Mouse (Mus musculus) forebrain, embryonic 11.5 days (tissue): ENCODE data around the gene Mab21l2. TPM values are rescaled to one million over a fixed set of nuclear protein-coding genes. Genes with fewer than 3 reads are reported as not detected.

Source experiments
- ATAC-seq: fragments of 200-750 bp; cut with Nextera tagmentation; replicated peaks from 2 replicates; pipeline ENCODE4 v1.8.0; 2017; ENCODE audit warnings: moderate TSS enrichment; ENCODE audit not compliant: low FRiP score
- DNase-seq: peaks from one replicate; pipeline ENCODE4 v3.0.0-alpha.2; 2017; ENCODE audit warnings: low spot score
- H3K27ac ChIP-seq: fragments of 300-500 bp; sonication (generic); 2 replicates; pipeline ENCODE4 v1.5.1; 2014; ENCODE audit warnings: low read depth, low read length
- H3K27me3 ChIP-seq: fragments of 300-500 bp; sonication (generic); 2 replicates; pipeline ENCODE4 v1.6.1; 2014; ENCODE audit warnings: mild to moderate bottlenecking, low read length, mixed read lengths; ENCODE audit not compliant: control insufficient read depth, insufficient read depth
- H3K36me3 ChIP-seq: fragments of 300-500 bp; sonication (generic); 2 replicates; pipeline ENCODE4 v1.6.1; 2014; ENCODE audit warnings: mild to moderate bottlenecking, low read length, moderate library complexity, mixed read lengths; ENCODE audit not compliant: control insufficient read depth, insufficient read depth
- H3K4me1 ChIP-seq: fragments of 300-500 bp; sonication (generic); replicated peaks from 2 replicates; pipeline ENCODE4 v1.6.1; 2014; ENCODE audit warnings: low read length, mixed read lengths; ENCODE audit not compliant: control insufficient read depth, insufficient read depth
- H3K4me2 ChIP-seq: fragments of 300-500 bp; sonication (generic); 2 replicates; pipeline ENCODE4 v1.6.1; 2014; ENCODE audit warnings: low read depth, mild to moderate bottlenecking, low read length, moderate library complexity, mixed read lengths; ENCODE audit not compliant: severe bottlenecking
- H3K4me3 ChIP-seq: fragments of 300-500 bp; sonication (generic); 2 replicates; pipeline ENCODE4 v1.5.1; 2014; ENCODE audit warnings: low read depth, low read length
- H3K9ac ChIP-seq: fragments of 300-500 bp; sonication (generic); 2 replicates; pipeline ENCODE4 v1.6.1; 2014; ENCODE audit warnings: low read length
- H3K9me3 ChIP-seq: fragments of 300-500 bp; sonication (generic); 2 replicates; pipeline ENCODE4 v1.6.1; 2016; ENCODE audit warnings: low read length, mixed read lengths; ENCODE audit not compliant: control insufficient read depth
- WGBS: fragments of 180-500 bp; shearing (Covaris S2); extraction: QIAGEN DNeasy Blood & Tissue Kit; methylation state at CpG from one replicate; pipeline ENCODE4 v1.1.7; 2014; 5-methylcytosine and 5-hydroxymethylcytosine counted together
- polyA plus RNA-seq: library from polyadenylated mRNA; unstranded; fragments of >200 nt; fragmentation: Nextera tagmentation; extraction: Ambion mirVana; gene quantifications from 2 replicates; pipeline ENCODE4 v1.2.1, GENCODE M21; 2014

The Mab21l2 gene
- polyA plus RNA-seq, 1 experiment from 2014 or later: 7.5 TPM

DNA sequence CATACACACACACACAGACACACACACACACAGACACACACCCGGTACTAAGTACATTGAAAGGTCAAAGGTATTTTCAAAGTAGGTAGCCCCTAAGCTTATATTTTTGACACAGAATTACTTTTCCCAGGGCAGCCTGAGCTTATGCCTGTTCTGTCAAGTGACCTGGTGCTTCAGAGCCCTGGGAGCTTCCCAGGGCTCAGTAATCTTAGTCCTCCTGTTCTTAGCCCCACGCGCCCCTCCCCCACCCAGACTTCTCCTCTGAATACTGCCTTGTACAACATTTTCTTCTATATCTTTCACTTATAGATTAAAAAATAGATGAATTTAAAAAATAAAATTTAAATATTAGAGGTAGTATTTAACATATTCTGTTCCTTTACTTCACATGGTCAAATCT, 3.6 kb downstream of the Mab21l2 start:
- ATAC-seq (no peak), DNase-seq (no peak)
- WGBS: 5% methylated on average over 3 of the region's 3 CpGs
- no peak overlapping the region for H3K27ac ChIP-seq
- H3K9ac ChIP-seq: no peak overlapping the region
- peaks cover 8% of the 10 kb centered on the region; the same call in 1 of the 2 replicates for H3K4me1 ChIP-seq
- H3K27me3 ChIP-seq: peaks cover 51% of the 10 kb centered on the region
- no peak overlapping the region for H3K4me3 ChIP-seq
- H3K36me3 ChIP-seq: no peaks in the 10 kb centered on the region
- no peaks in the 10 kb centered on the region for H3K9me3 ChIP-seq
- H3K4me2 ChIP-seq: no peak overlapping the region

DNA sequence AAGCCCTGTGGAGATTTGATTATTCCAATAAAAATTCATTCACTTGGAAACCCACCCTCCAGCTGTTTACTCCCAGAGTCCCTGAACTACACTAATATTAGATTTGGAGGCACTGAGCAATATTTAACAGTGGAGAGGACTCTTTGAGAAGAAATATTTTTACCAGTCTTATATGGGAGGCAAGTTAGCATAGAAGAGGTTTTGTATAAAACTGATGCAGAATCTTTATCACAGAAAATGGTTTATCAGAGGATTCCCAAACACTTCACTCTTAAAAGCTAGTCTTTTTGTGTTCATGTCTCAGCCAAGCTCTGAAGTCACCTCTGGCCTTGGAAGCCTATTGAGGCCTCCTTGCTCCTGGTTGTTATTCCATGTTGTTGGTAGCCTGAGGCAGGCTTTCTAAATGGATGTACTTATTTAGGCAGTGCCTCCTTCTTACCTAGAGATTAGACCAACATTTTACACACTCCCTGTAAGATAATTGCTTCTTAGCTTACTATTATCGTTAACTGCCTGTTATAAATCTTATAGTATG, 6.5 kb downstream of the Mab21l2 start:
- no peak overlapping the region for H3K27ac ChIP-seq

DNA sequence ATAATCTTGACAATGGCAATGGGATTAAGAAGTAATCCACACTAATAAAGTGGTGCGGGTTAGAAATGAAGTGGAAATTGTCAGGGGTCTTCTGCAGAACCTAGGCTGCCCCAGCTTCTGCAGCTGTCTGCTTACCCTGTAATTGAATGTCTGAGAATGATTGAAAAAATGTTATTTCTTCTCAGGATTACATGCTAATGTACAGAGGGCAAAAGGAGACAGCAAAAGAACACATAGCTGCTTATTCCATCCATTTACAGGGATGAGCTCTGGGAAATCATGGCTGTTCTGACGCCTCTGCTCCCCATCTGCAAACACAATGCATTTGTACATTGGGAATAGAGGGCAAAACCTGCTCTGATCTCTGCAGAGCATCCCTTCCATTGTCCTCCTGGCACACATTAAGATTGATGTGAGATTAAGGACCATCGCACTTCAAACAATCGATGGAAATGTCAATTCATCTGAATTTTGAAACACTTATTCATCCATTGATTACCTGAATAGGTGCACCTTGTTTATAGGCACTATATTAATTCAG, 7.3 kb downstream of the Mab21l2 start:
- no peak for ATAC-seq
- 47% methylated on average over 4 of the region's 4 CpGs for WGBS
- no peak overlapping the region for H3K9ac ChIP-seq

More for the DNA sequence above, 6.5 kb downstream of the Mab21l2 start:
- ATAC-seq: no peak
- Histone ChIP-seq H3K9ac (no peak overlapping the region), H3K4me1 (peaks cover 12% of the 10 kb centered on the region; the same call in 1 of the 2 replicates), H3K9me3 (no peaks in the 10 kb centered on the region), H3K36me3 (no peaks in the 10 kb centered on the region), H3K4me3 (no peak overlapping the region), H3K4me2 (no peak overlapping the region), H3K27me3 (peaks cover 39% of the 10 kb centered on the region)
- DNase-seq: no peak
- 67% methylated on average over 1 of the region's 1 CpGs for WGBS

DNA sequence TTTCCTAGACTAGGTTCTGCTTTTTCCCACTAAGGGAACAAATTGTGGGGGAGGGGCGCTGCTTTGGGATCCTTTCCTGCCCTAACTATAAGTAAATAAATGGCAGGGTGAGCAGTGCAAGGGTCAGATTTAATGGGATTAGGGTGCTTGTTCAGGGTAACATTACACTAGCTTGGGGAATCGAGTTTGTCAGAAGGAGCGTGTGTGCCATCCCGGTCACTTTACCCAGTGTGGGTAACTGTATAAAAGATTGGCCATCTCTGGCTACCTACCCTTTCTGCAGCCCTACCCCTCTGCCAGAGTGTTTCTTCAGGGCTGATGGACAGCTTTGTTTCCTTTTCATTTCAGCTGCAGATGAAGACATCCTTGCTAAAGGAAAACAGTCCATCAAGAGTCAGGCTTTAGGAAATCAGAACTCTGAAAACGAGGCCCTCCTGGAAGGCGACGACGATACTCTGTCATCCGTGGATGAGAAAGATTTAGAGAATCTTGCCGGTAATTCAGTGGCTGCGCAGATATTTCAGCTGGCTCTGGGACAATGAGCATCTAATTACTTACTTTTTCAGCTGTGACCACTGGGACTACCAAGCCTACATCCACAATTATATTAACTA, 8.8 kb downstream of the Mab21l2 start:
- Histone ChIP-seq H3K4me2 (no peak overlapping the region), H3K27me3 (peaks cover 25% of the 10 kb centered on the region), H3K4me1 (0 out of 2 replicates have a peak, but pooled peaks cover 6% of the 10 kb centered on the region)

More for the DNA sequence above, 7.3 kb downstream of the Mab21l2 start:
- H3K27me3 ChIP-seq: peaks cover 31% of the 10 kb centered on the region
- no peak overlapping the region for H3K27ac ChIP-seq
- H3K9me3 ChIP-seq: no peaks in the 10 kb centered on the region
- no peak overlapping the region for H3K4me3 ChIP-seq
- H3K4me2 ChIP-seq: no peak overlapping the region
- H3K4me1 ChIP-seq: peaks cover 6% of the 10 kb centered on the region; the same call in 1 of the 2 replicates
- DNase-seq: no peak
- H3K36me3 ChIP-seq: no peaks in the 10 kb centered on the region

DNA sequence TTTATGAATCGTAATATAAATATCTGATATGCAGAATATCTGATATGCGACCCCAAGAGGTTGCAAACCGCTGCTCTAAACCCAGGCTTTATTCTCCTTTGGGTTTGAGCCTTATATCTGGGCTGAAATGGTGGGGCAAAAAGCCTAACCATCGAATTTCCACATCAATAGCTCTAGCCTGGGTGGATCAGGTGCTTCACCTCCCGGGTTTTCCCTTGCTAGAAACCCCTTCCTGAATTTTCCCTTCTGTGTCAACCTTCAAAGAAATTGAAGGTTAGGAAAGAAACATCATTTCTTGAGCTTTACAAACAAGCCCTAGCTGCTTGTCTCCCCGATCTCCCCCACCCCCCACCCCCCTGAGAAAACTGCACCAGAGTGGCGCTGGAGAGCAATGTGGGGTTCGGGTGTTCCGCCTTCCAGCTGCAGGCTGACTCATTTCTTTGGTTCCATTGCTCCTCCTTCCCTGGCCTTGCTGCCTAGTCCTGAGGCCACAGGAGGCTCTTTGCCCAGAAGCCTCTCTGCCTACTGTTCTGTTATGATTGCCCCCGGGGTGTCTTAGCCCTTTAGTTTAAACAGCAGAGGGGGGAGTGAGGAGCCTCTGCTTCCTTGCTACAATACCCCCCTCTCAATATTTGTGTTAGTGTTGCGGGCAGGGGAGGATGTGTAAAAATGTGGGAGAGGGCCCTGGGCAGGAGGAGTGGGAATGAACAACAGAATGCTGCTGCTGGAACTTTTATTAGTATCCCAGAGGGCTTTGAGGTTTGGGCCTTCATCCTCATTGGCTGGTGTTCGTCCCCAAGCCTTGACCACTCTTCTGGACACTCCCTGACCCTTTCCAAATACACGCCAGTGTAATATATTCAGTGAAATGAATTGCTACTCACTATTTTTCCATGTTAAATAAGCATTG, 9.5 kb downstream of the Mab21l2 start:
- Histone ChIP-seq H3K4me2 (peak overlapping the region; percentile 15; the same call in 1 of the 2 replicates), H3K9me3 (no peaks in the 10 kb centered on the region), H3K27me3 (peaks cover 24% of the 10 kb centered on the region), H3K27ac (no peak overlapping the region), H3K4me3 (no peak overlapping the region), H3K36me3 (no peaks in the 10 kb centered on the region), H3K9ac (no peak overlapping the region; the same call in 1 of the 2 replicates), H3K4me1 (0 out of 2 replicates have a peak, but pooled peaks cover 6% of the 10 kb centered on the region)
- ATAC-seq (peak; percentile 49; the same call in 1 of the 2 replicates), DNase-seq (no peak)
- 16% methylated on average over 13 of the region's 13 CpGs for WGBS

More for the DNA sequence above, 8.8 kb downstream of the Mab21l2 start:
- ATAC-seq: no peak
- H3K9ac ChIP-seq: no peak overlapping the region
- WGBS: 19% methylated on average over 11 of the region's 11 CpGs
- DNase-seq: no peak
- H3K9me3 ChIP-seq: no peaks in the 10 kb centered on the region
- H3K4me3 ChIP-seq: no peak overlapping the region
- no peaks in the 10 kb centered on the region for H3K36me3 ChIP-seq
- H3K27ac ChIP-seq: no peak overlapping the region

DNA sequence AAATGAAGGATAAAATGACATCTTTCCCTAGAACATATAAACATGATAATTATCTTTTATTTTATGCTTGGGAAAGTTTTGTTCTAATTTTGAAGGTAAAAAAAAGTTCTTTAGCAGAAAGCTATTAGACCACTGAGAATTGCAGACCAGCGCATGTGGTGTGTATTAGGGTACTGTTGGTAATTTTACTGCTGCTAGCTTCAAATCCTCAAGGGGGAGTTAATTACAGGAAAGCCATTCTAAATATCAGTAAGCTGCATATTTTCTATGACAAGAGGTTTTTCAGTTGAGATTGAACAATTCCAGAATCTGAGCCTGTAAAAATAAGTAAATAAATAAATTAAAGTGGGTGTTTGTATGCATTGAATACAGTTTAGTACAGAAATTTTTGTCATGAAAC, 11.7 kb downstream of the Mab21l2 start:
- Histone ChIP-seq H3K9ac (no peak overlapping the region), H3K27ac (no peak overlapping the region), H3K9me3 (no peaks in the 10 kb centered on the region), H3K36me3 (no peaks in the 10 kb centered on the region), H3K27me3 (peaks cover 18% of the 10 kb centered on the region), H3K4me3 (no peak overlapping the region), H3K4me1 (0 out of 2 replicates have a peak, but pooled peaks cover 6% of the 10 kb centered on the region), H3K4me2 (no peak overlapping the region)
- no peak for ATAC-seq
- no peak for DNase-seq
- 73% methylated on average over 1 of the region's 1 CpGs for WGBS

DNA sequence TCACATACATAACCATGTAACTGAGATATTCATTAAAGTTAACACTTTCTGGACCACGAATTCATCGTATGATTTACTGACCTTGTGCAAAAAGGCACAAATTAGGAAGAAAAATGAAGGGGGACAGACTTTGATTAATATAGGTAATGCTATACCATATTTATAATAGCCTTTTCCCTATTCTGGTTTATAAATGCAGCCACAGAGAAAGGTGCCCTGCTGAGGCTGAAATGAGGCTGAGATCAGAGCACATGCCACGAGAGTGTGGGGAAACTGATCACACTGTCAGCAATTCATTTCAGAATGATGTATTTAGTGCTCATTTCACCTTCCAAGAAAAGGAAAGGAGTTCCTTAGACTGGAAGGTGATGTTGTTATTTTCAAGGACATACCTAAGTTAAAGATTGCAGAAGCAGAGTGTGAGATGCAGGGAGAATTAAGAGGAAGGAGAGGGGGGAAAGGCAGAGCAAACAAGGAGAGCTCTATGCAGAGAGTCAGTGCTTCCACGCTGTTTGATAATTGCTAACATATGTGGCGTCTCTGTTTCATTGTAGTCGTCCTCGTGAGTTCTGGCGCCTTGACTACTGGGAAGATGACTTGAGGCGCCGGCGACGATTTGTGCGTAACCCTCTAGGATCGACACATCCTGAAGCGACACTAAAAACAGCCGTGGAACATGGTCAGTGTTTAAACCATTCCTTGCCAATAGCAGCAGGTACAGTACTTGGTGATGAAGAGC, 16.7 kb downstream of the Mab21l2 start:
- DNase-seq (no peak), ATAC-seq (no peak)
- 63% methylated on average over 16 of the region's 16 CpGs for WGBS
- Histone ChIP-seq H3K27ac (no peak overlapping the region), H3K27me3 (no peaks in the 10 kb centered on the region), H3K36me3 (no peaks in the 10 kb centered on the region), H3K9ac (no peak overlapping the region), H3K4me2 (no peak overlapping the region), H3K9me3 (no peaks in the 10 kb centered on the region), H3K4me1 (no peaks in the 10 kb centered on the region), H3K4me3 (no peak overlapping the region)
